Mouse (Mus musculus) adrenal gland, postnatal 36 days (tissue): Measurements from ENCODE around the gene Unc45a. TPM values are rescaled to one million over a fixed set of nuclear protein-coding genes. Genes with fewer than 3 reads are reported as not detected.

Experiments
- DNase-seq, 2 experiments: peaks; one replicate each; pipeline ENCODE4 v3.0.0; 2021; ENCODE audit warnings: mixed read lengths in 1 of 2
- long read RNA-seq, 2 experiments: library from polyadenylated mRNA; stranded (forward); transcript quantifications; one replicate each; pipeline ENCODE4 v2.0.0; 2021; ENCODE audit warnings: borderline sequencing depth in 2 of 2
- total RNA-seq, 2 experiments: library from RNA; stranded (reverse); gene quantifications; 2 replicates each; pipeline ENCODE4 v1.2.3; 2021

The Unc45a gene
- total RNA-seq: 10 to 100 TPM; 55.0 to 74.8 TPM
- long read RNA-seq, experiment 1, transcript Unc45a-201 (20 exons, 3,260 nt): major isoform, 34 of 74 reads
- long read RNA-seq, experiment 1, partial matches to known transcripts: 11 of 74 reads
- long read RNA-seq, experiment 1, other reads (novel, unspliced or antisense): 29 of 74 reads
- long read RNA-seq, experiment 2, transcript Unc45a-201 (20 exons, 3,260 nt): major isoform, 8 of 26 reads
- long read RNA-seq, experiment 2, partial matches to known transcripts: 3 of 26 reads
- long read RNA-seq, experiment 2, other reads (novel, unspliced or antisense): 15 of 26 reads

DNA sequence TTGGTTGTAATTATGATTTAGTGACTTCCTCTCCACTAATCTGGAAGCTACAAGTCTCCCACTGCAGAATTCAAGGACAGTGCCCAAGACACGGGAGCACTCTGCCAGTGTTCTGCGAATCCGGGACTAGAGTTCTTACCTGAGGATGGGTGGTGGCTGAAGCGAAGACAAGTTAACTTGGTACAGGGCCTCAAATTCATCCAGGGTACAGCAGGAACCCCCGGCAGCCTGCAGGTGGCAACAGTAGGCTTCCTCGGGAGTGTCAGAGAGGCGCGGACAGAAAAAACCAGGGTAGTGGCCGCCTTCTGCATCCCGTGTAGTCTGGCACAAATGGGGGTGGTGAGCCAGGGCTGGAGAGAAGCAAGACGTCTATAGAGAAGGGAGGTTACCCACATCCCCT, at the start of gene Unc45a:
Unc45a (minus strand) TSS at position 213 of the 400 bp plus-strand sequence.
- peak; percentile 80 to 84 for DNase-seq

DNA sequence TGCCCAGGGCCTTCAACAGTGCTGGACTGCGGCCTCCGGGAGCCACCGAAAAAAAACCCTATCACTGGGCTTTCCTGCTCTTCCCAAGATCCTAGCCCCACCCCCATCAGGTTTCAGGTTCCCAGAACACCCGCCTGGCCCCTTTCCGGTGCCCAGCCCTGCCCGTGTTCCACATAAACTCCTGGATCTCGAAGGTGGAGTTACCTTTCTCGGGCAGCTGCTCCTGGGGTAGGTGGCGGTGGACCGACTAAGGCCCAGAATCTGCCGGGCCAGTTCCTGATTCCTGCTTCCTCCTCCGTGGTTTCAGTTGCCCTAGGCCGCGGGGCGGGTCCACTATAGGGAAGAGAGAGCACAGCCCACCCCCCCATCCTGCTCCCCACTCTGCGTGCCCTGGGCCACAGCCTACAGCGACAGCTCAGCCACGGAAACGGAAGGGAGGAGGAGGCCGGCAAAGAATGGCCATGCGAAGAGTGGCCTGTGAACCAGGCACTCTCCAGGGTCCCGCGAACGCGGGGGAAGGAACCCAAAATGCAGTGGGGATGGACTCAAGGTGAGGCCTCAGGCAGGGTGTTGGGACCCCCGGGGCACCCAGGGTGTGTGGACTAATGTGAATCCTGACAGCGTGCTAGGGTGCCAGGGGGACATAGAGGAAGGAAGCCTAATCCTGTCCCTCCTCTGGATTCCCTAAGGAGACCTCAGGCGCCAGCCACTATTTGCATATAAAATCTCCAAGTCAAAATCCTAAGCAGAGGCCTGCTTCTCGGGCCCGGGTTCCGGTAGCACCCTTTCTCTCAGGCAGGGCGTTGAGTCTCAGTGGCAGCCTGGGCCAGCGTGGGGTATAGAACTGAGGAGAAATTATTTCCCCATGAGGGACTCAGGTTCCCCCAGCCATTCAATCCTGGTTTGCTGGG, 47.1 kb upstream of the Unc45a start, which contains the start of gene Fes:
Fes (minus strand) TSS at position 314 of the 911 bp plus-strand sequence.
- peak; percentile 68 to 79 for DNase-seq

DNA sequence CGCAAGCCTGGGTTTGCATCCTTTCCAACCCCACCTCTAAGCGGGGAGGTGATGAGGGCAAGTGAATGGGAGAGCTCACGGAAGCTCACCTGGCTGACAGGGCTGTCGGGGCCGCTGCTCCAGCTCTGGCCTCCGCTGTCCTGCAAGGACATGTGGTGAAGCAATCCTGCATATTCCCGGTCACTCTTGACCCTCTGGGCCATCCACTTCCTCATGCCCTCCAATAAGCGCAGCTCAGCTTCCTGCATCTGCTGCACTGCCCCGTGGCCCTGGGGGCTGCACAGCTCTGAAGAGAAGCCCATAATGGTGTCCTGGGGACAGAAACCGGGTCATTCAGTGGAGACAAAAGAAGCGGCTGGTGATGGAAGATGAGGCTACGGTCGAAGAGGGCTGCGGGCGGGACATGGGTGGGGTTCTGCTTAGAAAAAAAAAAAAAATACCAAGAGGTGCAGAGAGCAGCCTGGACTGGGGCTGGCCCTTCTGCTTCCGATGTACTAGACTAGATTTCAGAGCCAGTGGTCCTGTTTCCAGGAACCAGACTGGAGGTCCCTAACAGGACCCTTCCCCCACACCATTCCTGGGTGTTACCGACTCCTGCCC, 46.3 kb upstream of the Unc45a start:
- peak in 1 of 2 experiments; percentile 44 for DNase-seq

DNA sequence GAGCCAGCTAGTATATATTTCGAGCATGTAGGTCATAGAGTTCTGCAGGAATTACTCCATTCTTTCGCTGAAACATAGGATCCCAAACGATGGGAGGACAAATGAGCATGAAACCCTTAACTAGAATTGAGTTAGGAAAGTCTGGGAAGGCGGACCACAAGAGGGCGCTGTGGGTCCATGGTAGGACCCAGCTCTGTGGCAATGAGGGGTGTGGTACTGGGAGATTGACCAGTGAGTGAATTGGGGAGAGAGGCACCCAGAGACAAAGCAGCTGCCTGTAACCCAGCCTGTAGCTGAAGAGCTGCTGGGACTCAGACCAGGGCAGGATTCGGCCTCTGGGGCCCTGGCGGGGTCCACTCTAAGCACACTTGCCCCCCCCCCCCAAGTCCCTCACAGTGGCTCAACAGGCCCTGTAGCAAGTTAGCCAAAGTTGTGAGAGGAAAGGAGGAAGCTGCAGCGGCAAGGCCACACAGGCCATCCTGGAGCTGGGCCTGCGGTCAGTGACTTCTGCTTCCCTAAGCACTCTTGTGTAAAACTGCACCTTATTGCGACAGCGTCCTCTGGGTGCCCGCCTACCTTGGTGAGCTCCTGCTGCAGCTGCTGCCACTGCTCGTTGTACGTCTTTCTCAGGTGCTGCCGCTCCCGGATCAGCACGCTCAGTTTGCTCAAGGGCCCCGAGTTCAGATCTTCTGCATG, 45.6 kb upstream of the Unc45a start:
- DNase-seq: peak; percentile 93

- DNase-seq: no peak
Observed at GRCm38 (mm10) chr7:80382919-80383318, 42.1 kb upstream of the Unc45a start.

DNA sequence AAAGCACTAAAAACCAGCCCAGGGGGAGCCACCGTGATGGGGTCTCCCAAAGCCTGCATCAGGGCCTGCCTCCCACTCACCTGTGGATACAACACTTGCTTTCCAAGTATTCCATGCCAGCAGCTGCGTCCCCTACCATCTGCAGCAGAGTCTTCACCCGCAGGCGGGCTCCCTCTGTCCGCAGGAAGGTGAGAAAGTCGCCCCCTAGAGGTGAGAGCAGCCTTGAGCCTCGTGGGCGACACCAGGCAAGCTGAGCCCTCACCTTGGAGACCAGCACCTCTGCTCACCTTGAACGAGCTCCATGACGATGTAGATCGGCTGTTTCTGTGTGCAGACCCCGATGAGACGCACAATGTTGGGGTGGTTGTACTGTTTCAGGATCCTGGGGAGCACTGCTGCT, 38.7 kb upstream of the Unc45a start:
- peak; percentile 49 to 66 for DNase-seq

- peak; percentile 64 to 67 for DNase-seq
Observed at GRCm38 (mm10) chr7:80377471-80377870, 36.7 kb upstream of the Unc45a start.

DNA sequence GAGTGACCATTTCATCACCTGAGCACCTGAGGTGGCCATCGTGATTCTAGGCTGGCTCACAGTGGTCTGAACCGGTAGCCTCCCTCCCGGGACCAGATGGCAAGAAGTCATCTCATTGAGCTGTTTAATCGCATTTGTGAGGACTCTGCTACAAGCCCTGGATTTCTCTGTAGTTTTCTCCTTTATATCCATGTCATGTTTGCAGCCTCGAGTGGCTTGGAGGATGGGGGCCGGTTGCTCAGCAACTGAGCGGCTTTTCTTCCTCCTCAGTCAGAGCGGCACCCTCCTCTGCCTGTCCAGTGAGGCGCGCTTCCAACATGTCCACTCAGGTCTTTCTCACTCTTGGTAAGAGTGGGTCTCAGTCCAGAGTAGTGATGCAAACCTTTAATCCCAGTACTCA, 35.4 kb upstream of the Unc45a start:
- DNase-seq: no peak

GRCm38 (mm10) chr7:80375376-80376039, 34.7 kb upstream of the Unc45a start:
- DNase-seq: peak; percentile 59 to 62

- no peak for DNase-seq
Observed at GRCm38 (mm10) chr7:80374733-80375132, 33.9 kb upstream of the Unc45a start.

DNA sequence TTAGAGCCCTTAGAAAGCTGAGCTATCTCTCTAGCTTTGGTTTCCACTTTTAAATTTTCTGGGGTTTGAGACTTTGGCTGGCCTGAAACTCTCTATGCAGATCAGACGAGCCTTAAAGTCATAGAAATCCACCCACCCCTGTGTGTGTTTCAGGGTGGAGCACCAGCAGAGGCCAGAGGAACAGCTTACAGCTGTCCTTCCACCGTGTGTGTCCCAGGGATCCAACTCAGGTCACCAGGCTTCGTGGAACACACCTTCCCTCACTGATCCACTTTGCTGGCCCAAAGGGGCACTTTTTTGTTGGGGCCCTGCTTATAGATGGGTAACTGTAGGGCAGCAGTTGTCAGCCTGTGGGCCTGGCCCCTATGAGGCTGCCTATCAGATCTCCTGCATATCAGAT, 33.5 kb upstream of the Unc45a start:
- DNase-seq: no peak

DNA sequence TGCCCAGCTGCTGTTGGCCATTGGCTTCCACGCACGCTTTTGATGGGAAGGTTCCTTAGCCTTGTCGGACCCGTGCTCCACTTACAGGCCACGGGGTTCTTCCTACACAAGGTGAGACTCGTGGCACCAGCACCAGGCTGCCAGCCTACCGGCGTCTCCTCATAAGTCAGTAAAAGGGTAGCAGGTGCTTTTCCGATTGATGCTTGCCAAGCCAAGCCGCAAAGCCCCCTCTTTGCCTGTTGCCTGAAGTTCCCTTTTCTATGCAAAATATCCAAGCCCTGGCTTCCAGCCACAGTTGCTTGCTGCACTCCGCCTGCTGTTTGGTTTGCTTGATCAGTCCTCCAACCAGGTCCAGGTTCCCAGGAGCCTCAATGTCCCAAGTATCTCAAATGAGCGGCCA, 33.0 kb upstream of the Unc45a start:
- no peak for DNase-seq

GRCm38 (mm10) chr7:80373352-80373751, 32.5 kb upstream of the Unc45a start:
- DNase-seq: no peak

GRCm38 (mm10) chr7:80372667-80373066, 31.9 kb upstream of the Unc45a start:
- no peak for DNase-seq

GRCm38 (mm10) chr7:80372166-80372565, 31.4 kb upstream of the Unc45a start:
- no peak for DNase-seq

- DNase-seq: peak; percentile 85 to 94
Observed at GRCm38 (mm10) chr7:80371041-80371751, 30.4 kb upstream of the Unc45a start, which contains the start of gene Man2a2. Man2a2 (minus strand) TSS chr7:80371375.

DNA sequence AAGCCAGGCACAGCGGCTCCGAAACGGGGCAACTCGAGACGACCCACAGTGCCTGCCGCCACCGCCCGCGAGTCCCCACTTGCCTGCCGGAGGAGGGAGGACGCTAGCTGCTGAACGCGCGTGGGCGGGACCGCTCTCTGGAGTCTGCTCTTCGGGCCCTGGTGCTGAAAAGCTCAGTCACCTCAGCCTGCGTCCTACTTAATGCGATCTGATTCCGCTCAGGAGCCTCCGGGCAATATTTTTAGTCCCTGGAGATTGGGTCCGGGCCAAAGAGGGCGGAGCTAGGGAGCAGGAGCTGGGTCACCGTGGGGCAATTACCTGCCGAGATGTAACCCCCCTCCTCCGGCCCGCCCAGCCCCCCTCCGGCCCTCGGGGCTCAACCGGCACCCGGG, 29.8 kb upstream of the Unc45a start:
- peak; percentile 85 to 86 for DNase-seq

DNA sequence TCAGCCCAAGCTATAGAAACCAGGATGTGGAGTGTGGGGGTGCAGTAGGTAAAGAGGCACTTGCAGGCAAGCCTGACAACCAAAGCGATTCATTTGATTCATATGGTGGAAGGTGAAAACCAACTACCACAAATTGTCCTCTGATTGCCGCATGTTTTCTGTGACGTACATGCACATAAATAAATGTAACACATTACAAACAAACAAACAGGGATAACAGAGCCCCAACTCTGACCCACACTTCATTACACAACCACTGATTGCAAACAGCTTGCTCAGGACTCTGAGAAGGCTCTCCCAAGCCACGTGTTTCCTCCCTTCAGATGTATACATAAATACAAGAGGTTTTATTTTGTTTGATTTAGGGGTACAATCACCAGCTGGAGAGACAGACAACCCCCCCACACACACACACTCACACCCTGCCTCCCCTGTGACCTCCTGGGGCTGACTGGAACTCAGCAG, 29.2 kb upstream of the Unc45a start:
- DNase-seq: no peak

- no peak for DNase-seq
Observed at GRCm38 (mm10) chr7:80369461-80369860, 28.7 kb upstream of the Unc45a start.

GRCm38 (mm10) chr7:80368635-80369421, 28.0 kb upstream of the Unc45a start:
- peak; percentile 52 to 63 for DNase-seq
